Mouse (Mus musculus): ENCODE measurements at regions not wholly inside any gene's neighbourhood (a gene's known extent, or its start where the extent isn't known, plus 50 kb on each side); places are given as distances from the start of the nearest gene placed in this dataset.

DNA sequence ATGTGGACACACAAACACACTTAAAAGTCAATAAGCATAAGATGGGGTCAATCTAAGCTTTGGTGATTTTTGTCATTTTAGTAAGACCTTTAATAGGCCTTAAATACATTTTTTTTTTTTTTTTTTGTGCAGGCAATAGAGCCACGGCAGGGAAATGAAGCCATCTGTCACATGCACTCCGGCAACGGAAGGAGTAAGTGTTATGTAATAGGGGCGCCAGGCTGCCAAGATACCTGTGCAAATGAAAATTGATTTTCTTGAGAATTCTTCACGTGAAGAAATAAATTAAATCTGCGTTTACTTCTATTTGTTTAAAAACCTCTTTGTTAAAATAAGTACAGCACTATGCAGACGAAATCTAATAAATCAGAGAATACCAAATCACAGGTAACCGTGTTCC, 54.6 kb upstream of the Card11 start:
- no peak for DNase-seq (ENCODE audit: low spot score in 2 of 2)
- intact Hi-C loops (cut with DNase I): no loop called here

- intact Hi-C loops (cut with DNase I): no loop called here
These were observed 55.4 kb upstream of the Card11 start for GRCm38 (mm10) chr5:141055596-141056343.

GRCm38 (mm10) chr5:141058141-141058540, 57.8 kb upstream of the Card11 start:
- intact Hi-C loops (cut with DNase I): no loop called here
- DNase-seq (ENCODE audit: low spot score in 2 of 2): peak; percentile 40 to 47

More at GRCm38 (mm10) chr5:141055596-141056343, 55.4 kb upstream of the Card11 start:
- DNase-seq (ENCODE audit: low spot score in 2 of 2): no peak

GRCm38 (mm10) chr5:141058863-141059262, 58.5 kb upstream of the Card11 start:
- intact Hi-C loops (cut with DNase I): no loop called here
- no peak for DNase-seq (ENCODE audit: low spot score in 2 of 2)

- DNase-seq (ENCODE audit: low spot score in 2 of 2): no peak
- intact Hi-C loops (cut with DNase I): no loop called here
These were observed 61.8 kb upstream of the Card11 start for GRCm38 (mm10) chr5:141062144-141062543.

DNA sequence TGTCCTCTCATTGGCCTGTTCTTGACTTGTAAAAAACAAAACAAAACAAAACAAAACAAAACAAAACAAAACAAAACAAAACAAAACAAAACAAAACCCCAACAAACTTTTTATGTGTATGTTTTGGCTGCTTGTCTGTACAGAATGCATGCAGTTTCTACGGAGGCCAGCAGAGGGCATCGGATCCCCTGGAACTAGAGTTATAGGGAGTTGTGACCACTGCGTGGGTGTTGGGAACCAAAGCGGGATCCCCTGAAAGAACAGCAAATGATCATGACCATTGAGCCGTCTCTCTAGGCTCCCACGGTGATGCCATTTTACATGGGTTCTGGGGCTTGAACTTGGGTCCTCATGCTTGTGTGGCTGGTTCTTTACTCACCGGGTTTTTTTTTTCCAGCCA, 67.2 kb upstream of the Card11 start:
- no peak for DNase-seq (ENCODE audit: low spot score in 2 of 2)
- intact Hi-C loops (cut with DNase I): no loop called here

DNA sequence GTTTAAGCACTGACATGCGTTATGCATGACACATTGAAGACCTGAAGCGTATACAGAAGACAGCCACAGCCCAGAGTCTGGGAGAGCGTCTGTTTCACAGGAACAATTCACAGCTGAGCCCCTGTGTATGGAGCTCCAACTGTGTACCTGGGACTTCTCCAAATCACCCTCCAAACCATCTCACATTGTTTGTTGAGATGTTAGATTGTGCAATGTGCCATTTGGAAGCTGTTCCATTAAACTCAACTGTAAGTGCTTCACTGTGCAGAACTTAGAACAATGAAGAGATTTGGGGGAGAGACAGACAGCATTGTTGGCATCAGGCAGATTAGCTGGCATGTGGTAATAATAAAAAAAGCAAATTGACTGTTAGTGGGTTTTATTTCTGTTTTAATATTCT, 74.1 kb upstream of the Card11 start:
- intact Hi-C loops (cut with DNase I): loop anchor here (10.0 kb wide), 1 partner anchor 230 kb away; no protein-coding TSS in a partner anchor
- no peak for DNase-seq (ENCODE audit: low spot score in 2 of 2)

- intact Hi-C loops (cut with DNase I): loop anchor here (5.0 to 10.0 kb wide), 3 partner anchors 189 to 231 kb away; no protein-coding TSS in a partner anchor
- no peak for DNase-seq (ENCODE audit: low spot score in 2 of 2)
These were observed 75.8 kb upstream of the Card11 start for GRCm38 (mm10) chr5:141076158-141076557.

DNA sequence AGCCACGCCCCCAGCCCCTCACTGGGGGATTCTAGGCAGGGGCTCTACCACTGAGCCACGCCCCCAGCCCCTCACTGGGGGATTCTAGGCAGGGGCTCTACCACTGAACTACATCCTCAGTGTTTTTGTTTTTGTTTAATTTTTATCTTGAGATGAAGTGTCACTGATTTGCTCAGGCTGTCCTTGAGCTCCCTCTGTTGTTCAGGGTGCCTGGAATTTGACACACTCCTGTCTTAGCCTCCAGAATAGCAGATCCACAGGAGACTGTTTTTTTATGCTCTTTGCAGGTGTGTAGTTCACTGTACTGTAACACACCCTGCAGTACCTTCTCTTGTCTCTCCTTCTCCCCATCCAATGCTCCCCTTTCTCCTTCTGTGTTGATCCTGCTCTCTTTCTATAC, 76.6 kb upstream of the Card11 start:
- no peak for DNase-seq (ENCODE audit: low spot score in 2 of 2)
- intact Hi-C loops (cut with DNase I): loop anchor here (5.0 to 10.0 kb wide), 3 partner anchors 190 to 232 kb away; no protein-coding TSS in a partner anchor

GRCm38 (mm10) chr5:141080896-141081295, 80.5 kb upstream of the Card11 start:
- intact Hi-C loops (cut with DNase I): no loop called here
- no peak for DNase-seq (ENCODE audit: low spot score in 2 of 2)

DNA sequence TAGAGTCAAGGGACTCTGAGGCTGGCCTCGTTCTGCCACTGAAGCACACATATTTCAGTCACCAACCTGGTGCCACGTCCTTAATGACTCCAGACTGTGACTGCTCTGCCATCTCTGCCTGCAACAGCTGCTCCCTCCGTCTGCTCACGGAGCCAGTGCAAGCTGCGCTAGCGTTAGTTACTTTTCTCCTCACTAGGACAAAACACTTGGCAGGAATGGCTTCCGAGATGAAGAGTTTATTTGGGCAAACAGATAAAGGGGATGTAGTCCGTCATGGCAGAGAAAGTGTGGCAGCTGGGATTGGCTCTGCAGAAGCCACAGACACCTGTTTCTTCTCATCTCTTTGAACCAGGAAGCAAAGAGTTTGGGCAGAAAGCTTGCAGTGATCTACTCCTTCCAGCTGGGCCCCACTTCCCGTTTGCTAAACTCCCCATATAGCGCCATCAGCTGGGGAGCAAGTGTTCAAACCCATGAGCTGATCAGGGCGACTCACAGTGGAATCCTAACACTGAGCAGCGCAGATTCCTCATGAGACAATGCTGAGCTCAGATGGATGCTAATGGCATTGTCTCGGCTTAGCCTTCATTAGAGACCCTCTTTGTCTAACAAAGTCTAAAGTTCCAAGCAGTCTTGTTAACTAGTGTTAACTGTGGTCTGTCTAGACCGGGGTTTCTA, 83.8 kb upstream of the Card11 start:
- intact Hi-C loops (cut with DNase I): no loop called here
- no peak for DNase-seq (ENCODE audit: low spot score in 2 of 2)

DNA sequence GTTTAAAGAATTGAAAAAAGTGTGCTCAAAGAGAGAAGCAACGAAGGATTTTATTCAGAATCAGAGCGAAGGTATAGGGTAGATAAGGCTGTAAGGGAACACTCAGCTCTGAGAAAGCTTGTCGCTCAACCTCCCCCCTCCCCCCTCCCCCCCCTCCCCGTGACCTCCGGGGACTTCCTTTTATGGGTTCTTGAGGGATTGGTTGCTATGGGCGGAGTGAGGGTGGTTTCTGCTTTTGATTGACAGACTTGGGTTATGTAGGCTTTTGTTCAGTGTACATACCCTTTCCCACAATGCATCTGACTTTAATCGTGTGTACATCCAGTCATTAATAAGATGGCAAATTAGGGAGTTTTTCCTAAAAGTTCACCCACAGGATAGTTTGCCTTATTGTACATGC, 84.4 kb upstream of the Card11 start:
- DNase-seq (ENCODE audit: low spot score in 2 of 2): no peak
- intact Hi-C loops (cut with DNase I): loop anchor here (5.0 kb wide), 1 partner anchor 207 kb away; no protein-coding TSS in a partner anchor

- intact Hi-C loops (cut with DNase I): loop anchor here (5.0 kb wide), 1 partner anchor 1231 kb away; no protein-coding TSS in a partner anchor
- DNase-seq (ENCODE audit: low spot score in 2 of 2): no peak
These were observed 91.3 kb upstream of the Card11 start for GRCm38 (mm10) chr5:141091676-141092075.

GRCm38 (mm10) chr5:141093641-141094040, 93.3 kb upstream of the Card11 start:
- intact Hi-C loops (cut with DNase I): loop anchor here (5.0 kb wide), 1 partner anchor 1229 kb away; no protein-coding TSS in a partner anchor

GRCm38 (mm10) chr5:141097878-141098277, 97.5 kb upstream of the Card11 start:
- no peak for DNase-seq (ENCODE audit: low spot score in 2 of 2)
- intact Hi-C loops (cut with DNase I): no loop called here

More at GRCm38 (mm10) chr5:141093641-141094040, 93.3 kb upstream of the Card11 start:
- DNase-seq (ENCODE audit: low spot score in 2 of 2): peak; percentile 44 to 53

DNA sequence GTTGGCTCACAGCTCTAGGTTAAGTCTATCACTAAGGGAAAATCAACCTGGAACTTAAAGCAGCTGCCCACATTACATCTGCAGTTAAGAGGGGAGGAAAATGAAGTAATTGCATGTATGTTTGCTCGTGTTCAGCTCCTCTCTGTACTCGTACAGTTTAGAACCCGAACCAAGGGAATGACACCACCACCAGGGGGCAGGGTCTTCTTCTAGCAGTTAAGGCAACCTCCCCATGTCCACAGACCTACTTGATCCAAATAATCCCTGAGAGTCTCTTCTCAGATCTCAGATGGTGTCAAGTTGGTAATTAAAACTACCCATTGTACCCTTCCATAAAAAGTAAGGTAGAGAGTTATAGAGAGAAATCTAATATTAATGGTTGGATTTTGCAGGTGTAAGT, 111.3 kb upstream of the Card11 start:
- no peak for DNase-seq (ENCODE audit: low spot score in 2 of 2)
- intact Hi-C loops (cut with DNase I): no loop called here

GRCm38 (mm10) chr5:141115273-141115904, 115.0 kb upstream of the Card11 start:
- DNase-seq (ENCODE audit: low spot score in 2 of 2): no peak
- intact Hi-C loops (cut with DNase I): no loop called here

GRCm38 (mm10) chr5:141115963-141116362, 115.6 kb upstream of the Card11 start:
- intact Hi-C loops (cut with DNase I): no loop called here
- peak; percentile 81 to 85 for DNase-seq (ENCODE audit: low spot score in 2 of 2)

GRCm38 (mm10) chr5:141125870-141126269, 115.4 kb upstream of the Sdk1 start:
- no peak for DNase-seq (ENCODE audit: low spot score in 2 of 2)
- intact Hi-C loops (cut with DNase I): no loop called here

DNA sequence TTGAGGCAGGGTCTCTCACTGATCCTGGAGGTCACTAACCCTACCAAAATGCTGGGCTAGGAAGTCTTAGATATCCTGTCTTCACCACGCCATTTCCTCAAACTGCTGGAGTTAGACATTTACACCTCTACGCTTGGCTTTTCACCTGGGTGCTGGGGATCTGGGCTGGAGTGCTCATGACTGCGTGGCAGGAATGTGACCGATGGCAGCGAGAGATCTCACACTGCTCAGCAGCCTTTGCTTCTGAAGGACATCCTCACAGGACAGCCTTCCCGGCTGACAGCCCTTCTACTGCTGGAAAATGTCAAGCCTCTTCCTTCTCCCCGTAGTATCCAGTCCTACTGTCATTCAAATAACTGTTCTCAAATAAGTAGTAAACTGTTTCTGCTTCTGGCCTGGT, 114.8 kb upstream of the Sdk1 start:
- no peak for DNase-seq (ENCODE audit: low spot score in 2 of 2)
- intact Hi-C loops (cut with DNase I): no loop called here

All from left cerebral cortex, postnatal 36 days (tissue).